Mouse (Mus musculus) midbrain, embryonic 14.5 days (tissue): ENCODE results near the gene Lpin2. TPM values are rescaled to one million over a fixed set of nuclear protein-coding genes. Genes with fewer than 3 reads are reported as not detected.
A peak's percentile ranks its signal among the peaks of the same experiment; 100 is the strongest.

Experiments used
- ATAC-seq: fragments of 200-750 bp; cut with Nextera tagmentation; 2 replicates; pipeline ENCODE4 v1.8.0; 2017; ENCODE audit warnings: moderate number of reproducible peaks, moderate library complexity; ENCODE audit not compliant: low FRiP score, low TSS enrichment
- DNase-seq: peaks from one replicate; pipeline ENCODE4 v3.0.0-alpha.2; 2015
- H3K27ac ChIP-seq: fragments of 300-500 bp; sonication (generic); replicated peaks from 2 replicates; pipeline ENCODE4 v1.5.1; 2014; ENCODE audit warnings: mild to moderate bottlenecking, low read depth, low read length, moderate library complexity
- H3K27me3 ChIP-seq: fragments of 300-500 bp; sonication (generic); 2 replicates; pipeline ENCODE4 v1.6.1; 2014; ENCODE audit warnings: low read length, control low read depth, mixed read lengths; ENCODE audit not compliant: control insufficient read depth, insufficient read depth
- H3K36me3 ChIP-seq: fragments of 300-500 bp; sonication (generic); 2 replicates; pipeline ENCODE4 v1.6.1; 2014; ENCODE audit warnings: low read length, control low read depth; ENCODE audit not compliant: control insufficient read depth, insufficient read depth
- H3K4me1 ChIP-seq: fragments of 300-500 bp; sonication (generic); 2 replicates; pipeline ENCODE4 v1.6.1; 2014; ENCODE audit warnings: mild to moderate bottlenecking, antibody characterized with exemption, low read length, control low read depth; ENCODE audit not compliant: control insufficient read depth, insufficient read depth
- H3K4me2 ChIP-seq: fragments of 300-500 bp; sonication (generic); 2 replicates; pipeline ENCODE4 v1.6.1; 2014; ENCODE audit warnings: mild to moderate bottlenecking, low read length, moderate library complexity
- H3K4me3 ChIP-seq: fragments of 300-500 bp; sonication (generic); replicated peaks from 2 replicates; pipeline ENCODE4 v1.5.1; 2014; ENCODE audit warnings: low read depth, low read length
- H3K9ac ChIP-seq: fragments of 300-500 bp; sonication (generic); replicated peaks from 2 replicates; pipeline ENCODE4 v1.6.1; 2014; ENCODE audit warnings: mild to moderate bottlenecking, low read length, moderate library complexity
- H3K9me3 ChIP-seq: fragments of 300-500 bp; sonication (generic); 2 replicates; pipeline ENCODE4 v1.6.1; 2016; ENCODE audit warnings: low read length, control low read depth, mixed read lengths; ENCODE audit not compliant: control insufficient read depth
- WGBS: fragments of 180-500 bp; shearing (Covaris S2); extraction: QIAGEN DNeasy Blood & Tissue Kit; methylation state at CpG from one replicate; pipeline ENCODE4 v1.1.7; 2014; 5-methylcytosine and 5-hydroxymethylcytosine counted together
- polyA plus RNA-seq: library from polyadenylated mRNA; unstranded; fragments of >200 nt; fragmentation: Nextera tagmentation; extraction: Ambion mirVana; gene quantifications from 2 replicates; pipeline ENCODE4 v1.2.1, GENCODE M21; 2014

Gene Lpin2
- polyA plus RNA-seq, 1 experiment from 2014 or later = 42.9 TPM

DNA sequence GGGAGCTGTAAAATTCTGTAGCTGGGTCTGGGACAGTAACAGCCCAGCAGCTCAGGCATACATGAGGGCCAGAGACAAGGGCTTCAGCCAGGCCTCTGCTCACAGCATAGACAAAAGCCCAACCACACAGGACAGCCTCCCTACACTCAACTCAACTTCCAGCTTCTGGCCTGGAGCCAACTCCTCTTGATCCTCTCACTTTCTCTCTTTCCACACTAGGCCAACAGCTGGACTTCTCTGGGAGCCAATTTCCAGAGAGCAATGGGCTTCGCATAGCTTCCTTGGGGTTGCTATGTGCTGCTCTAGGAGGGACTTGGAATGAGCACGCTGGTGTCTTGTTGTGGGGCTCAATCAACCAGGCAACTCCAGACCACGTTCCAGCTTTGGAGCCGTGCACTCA is 100.9 kb downstream of the Lpin2 start:
- DNase-seq = peak; percentile 21
- H3K27ac ChIP-seq = no peak overlapping the region
- WGBS = 87% methylated on average over 4 of the region's 4 CpGs
- H3K27me3 ChIP-seq = no peaks in the 10 kb centered on the region
- H3K4me1 ChIP-seq = no peaks in the 10 kb centered on the region
- no peak overlapping the region for H3K4me2 ChIP-seq
- ATAC-seq = no peak
- no peaks in the 10 kb centered on the region for H3K9me3 ChIP-seq
- no peaks in the 10 kb centered on the region for H3K36me3 ChIP-seq
- H3K4me3 ChIP-seq = no peak overlapping the region
- no peak overlapping the region for H3K9ac ChIP-seq

- H3K4me3 ChIP-seq = no peak overlapping the region
- no peaks in the 10 kb centered on the region for H3K36me3 ChIP-seq
- H3K4me1 ChIP-seq = no peaks in the 10 kb centered on the region
- 89% methylated on average over 6 of the region's 6 CpGs for WGBS
- no peaks in the 10 kb centered on the region for H3K27me3 ChIP-seq
- DNase-seq (no peak), ATAC-seq (no peak)
- no peak overlapping the region for H3K4me2 ChIP-seq
- no peaks in the 10 kb centered on the region for H3K9me3 ChIP-seq
- no peak overlapping the region for H3K27ac ChIP-seq
- no peak overlapping the region for H3K9ac ChIP-seq
Observed at GRCm38 (mm10) chr17:71284890-71285289, 102.5 kb downstream of the Lpin2 start.

DNA sequence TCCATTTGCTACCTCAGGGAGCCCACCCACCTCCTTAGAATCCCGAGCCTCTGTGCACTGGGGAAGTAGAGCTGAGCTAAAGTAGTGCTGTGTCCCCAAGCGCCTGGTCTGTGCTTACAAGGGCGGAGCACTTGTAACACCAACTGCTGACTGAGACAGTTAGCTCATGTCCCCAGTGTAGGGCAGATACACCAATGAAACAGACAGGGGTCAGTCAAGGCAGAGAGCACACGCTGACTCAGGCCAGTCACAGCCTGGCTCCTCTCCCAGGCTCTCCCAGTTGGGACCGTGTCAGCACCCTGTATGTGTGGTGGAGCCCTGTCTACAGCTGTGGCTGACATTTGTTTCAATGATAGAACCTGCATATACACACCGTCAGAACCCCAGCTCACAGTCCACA is 103.6 kb downstream of the Lpin2 start:
- H3K27me3 ChIP-seq = no peaks in the 10 kb centered on the region
- no peak overlapping the region for H3K27ac ChIP-seq
- no peaks in the 10 kb centered on the region for H3K36me3 ChIP-seq
- DNase-seq = no peak
- no peaks in the 10 kb centered on the region for H3K9me3 ChIP-seq
- no peaks in the 10 kb centered on the region for H3K4me1 ChIP-seq
- WGBS = 75% methylated on average over 6 of the region's 6 CpGs
- no peak overlapping the region for H3K9ac ChIP-seq
- H3K4me2 ChIP-seq = no peak overlapping the region
- no peak overlapping the region for H3K4me3 ChIP-seq
- no peak for ATAC-seq

- Histone ChIP-seq H3K9me3 (no peaks in the 10 kb centered on the region), H3K4me2 (no peak overlapping the region), H3K36me3 (no peaks in the 10 kb centered on the region), H3K4me3 (no peak overlapping the region), H3K4me1 (no peaks in the 10 kb centered on the region), H3K27ac (no peak overlapping the region), H3K27me3 (no peaks in the 10 kb centered on the region), H3K9ac (no peak overlapping the region)
- ATAC-seq = no peak
- DNase-seq = no peak
- 94% methylated on average over 7 of the region's 7 CpGs for WGBS
Observed at GRCm38 (mm10) chr17:71287586-71287985, 105.2 kb downstream of the Lpin2 start.

DNA sequence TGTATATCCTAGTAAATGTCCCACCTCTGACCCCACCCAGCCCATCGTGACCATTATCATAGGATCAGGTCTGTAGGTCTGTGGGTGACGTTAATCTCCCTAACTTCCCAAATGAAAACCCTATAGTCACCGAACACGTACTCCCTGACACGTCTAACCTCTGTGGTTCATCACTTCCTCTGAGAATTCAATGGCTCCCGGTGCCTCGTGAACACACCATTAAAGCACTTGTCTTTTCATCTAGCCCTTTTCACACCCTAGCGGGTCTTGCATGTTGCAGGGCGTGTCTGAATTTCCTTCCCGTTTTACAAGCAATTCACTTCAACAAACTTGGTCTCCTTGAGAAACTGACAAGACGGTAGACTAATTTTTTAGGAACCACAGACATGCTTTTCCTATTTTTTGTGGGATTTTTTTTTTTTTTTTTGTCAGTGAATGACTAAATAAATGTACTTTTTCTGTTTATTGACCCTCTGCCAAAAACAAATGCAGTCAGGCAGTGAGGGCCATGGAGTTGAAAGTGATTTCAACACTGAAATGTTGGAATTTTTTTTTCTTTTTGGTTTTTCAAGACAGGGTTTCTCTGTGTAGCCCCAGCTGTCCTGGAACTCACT is 105.9 kb downstream of the Lpin2 start:
- ATAC-seq = no peak
- H3K27me3 ChIP-seq = no peaks in the 10 kb centered on the region
- H3K27ac ChIP-seq = no peak overlapping the region
- H3K4me1 ChIP-seq = no peaks in the 10 kb centered on the region
- no peak for DNase-seq
- no peaks in the 10 kb centered on the region for H3K36me3 ChIP-seq
- H3K9me3 ChIP-seq = no peaks in the 10 kb centered on the region
- no peak overlapping the region for H3K9ac ChIP-seq
- 94% methylated on average over 11 of the region's 11 CpGs for WGBS
- no peak overlapping the region for H3K4me2 ChIP-seq
- no peak overlapping the region for H3K4me3 ChIP-seq

DNA sequence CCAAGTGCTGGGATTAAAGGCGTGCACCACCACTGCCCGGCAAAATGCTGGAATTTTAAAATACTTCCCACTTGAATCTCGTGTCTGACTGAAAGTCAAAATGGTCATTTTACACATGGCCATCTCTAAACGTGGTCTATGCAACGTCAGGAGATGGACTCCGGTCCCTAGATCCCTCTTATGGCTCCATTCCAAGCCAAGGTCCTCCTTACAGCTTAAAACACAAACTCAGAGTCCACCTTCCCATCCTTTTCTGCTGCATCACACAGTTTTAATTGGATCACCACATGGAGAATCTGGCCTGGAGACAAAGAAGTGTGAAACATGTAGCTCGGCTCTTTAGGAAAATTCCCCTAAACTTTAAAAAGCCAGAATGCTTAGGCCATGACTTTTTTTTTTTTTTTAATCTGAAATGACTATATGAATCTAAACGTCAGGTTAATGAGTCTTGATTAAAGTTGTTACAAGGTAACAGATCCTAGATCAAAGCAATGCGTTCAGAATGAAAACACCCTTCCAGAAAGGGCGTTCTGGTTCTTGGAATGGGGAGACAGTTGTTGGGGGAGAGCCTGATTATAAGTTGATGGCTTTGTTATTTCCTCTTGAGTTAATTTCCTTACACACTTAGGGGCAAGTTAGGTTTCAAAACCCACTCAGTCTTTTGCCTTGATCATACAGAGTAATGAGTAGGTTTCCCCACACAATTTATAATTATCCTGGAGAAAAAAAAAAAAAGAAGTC is 106.6 kb downstream of the Lpin2 start:
- no peaks in the 10 kb centered on the region for H3K27me3 ChIP-seq
- no peaks in the 10 kb centered on the region for H3K36me3 ChIP-seq
- no peak overlapping the region for H3K9ac ChIP-seq
- no peak overlapping the region for H3K27ac ChIP-seq
- ATAC-seq (no peak), DNase-seq (no peak)
- no peaks in the 10 kb centered on the region for H3K9me3 ChIP-seq
- H3K4me3 ChIP-seq = no peak overlapping the region
- H3K4me1 ChIP-seq = no peaks in the 10 kb centered on the region
- H3K4me2 ChIP-seq = no peak overlapping the region
- 91% methylated on average over 10 of the region's 10 CpGs for WGBS

DNA sequence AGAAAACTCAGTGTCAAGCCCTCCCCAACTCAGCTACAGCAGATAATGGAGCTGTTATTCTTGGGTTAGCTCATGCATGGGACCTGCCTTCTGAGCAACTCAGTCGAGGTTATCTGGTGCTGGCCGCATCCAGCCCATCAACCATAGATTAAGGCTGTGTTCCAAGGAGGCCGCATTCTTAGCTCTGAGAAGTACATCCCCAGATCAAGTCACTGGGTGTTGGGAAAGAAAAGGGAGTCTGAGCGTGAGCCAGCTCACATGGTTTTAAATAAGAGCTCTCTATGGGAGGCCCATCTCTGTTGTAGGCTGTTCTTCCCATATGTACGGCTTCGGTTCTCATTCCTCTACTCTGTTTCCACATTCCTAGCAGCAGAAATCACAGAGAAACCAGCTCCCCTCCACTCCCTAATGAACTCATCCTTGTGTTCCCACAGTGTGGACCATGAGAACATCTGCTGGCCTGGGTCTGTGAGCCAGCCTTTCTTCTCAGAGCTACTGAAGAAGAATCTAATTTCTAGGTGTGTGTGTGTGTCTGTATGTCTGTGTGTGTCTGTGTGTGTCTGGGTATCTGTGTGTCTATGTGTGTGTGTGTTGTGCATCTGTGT is 107.3 kb downstream of the Lpin2 start:
- ATAC-seq (no peak), DNase-seq (no peak)
- Histone ChIP-seq H3K4me3 (no peak overlapping the region), H3K36me3 (no peaks in the 10 kb centered on the region), H3K27me3 (no peaks in the 10 kb centered on the region), H3K9ac (no peak overlapping the region), H3K9me3 (no peaks in the 10 kb centered on the region), H3K4me2 (no peak overlapping the region), H3K27ac (no peak overlapping the region), H3K4me1 (no peaks in the 10 kb centered on the region)
- WGBS = 78% methylated on average over 6 of the region's 6 CpGs

- WGBS = 87% methylated on average over 7 of the region's 7 CpGs
- Histone ChIP-seq H3K9me3 (no peaks in the 10 kb centered on the region), H3K27me3 (no peaks in the 10 kb centered on the region), H3K4me1 (no peaks in the 10 kb centered on the region), H3K9ac (no peak overlapping the region), H3K4me2 (no peak overlapping the region), H3K36me3 (no peaks in the 10 kb centered on the region), H3K27ac (no peak overlapping the region), H3K4me3 (no peak overlapping the region)
- ATAC-seq = no peak
- DNase-seq = no peak
Observed at GRCm38 (mm10) chr17:71290486-71291410, 108.4 kb downstream of the Lpin2 start.
